23 mouse cellular contexts compared by ENCODE assay signal in genomic region chr2:32631046-32631445, GRCm38 (mm10). TPM values are rescaled to one million over a fixed set of nuclear protein-coding genes. Genes with fewer than 3 reads are reported as not detected.
DNase-seq lines count a peak whose midpoint lies in the region; ATAC-seq and TF ChIP-seq lines count a peak whose summit lies in the region.
"Had no signal": no experiment of that assay in that cellular context is flagged by ENCODE, and none has a peak within 500 bp of the region (broad histone marks: within the 10 kb centered on the region; RNA-seq: fewer than 3 reads in every experiment).

No protein-coding gene starts in this region.

- TF ChIP-seq CTCF in gastrocnemius, adult 2 months (IDR thresholded peaks at IDR 0.05): no peak

- H3K4me1 ChIP-seq in midbrain, embryonic 10.5 days: peaks cover 72% of the 10 kb centered on the region
- peaks cover 36% of the 10 kb centered on the region for H3K4me1 ChIP-seq in midbrain, embryonic 16.5 days (ENCODE audit: control insufficient read depth, insufficient read depth, low read length)
- peaks cover 46% of the 10 kb centered on the region for H3K4me1 ChIP-seq in embryonic facial prominence, embryonic 13.5 days

- H3ac ChIP-seq in myocyte (ENCODE audit: control insufficient read depth, insufficient read length): no peak overlapping the region

- H3K79me2 ChIP-seq in myocyte (ENCODE audit: control insufficient read depth, insufficient read depth): peaks cover 9% of the 10 kb centered on the region

- H3K27ac ChIP-seq in gastrocnemius, adult 2 months: peak overlapping the region; percentile 97
- peak overlapping the region; percentile 58 for H3K27ac ChIP-seq in midbrain, embryonic 10.5 days (replicated peaks)
- no peak overlapping the region for H3K27ac ChIP-seq in midbrain, embryonic 16.5 days (ENCODE audit: low read length)
- H3K27ac ChIP-seq in embryonic facial prominence, embryonic 13.5 days: no peak overlapping the region
- H3K27ac ChIP-seq: heart, adult 2 months; intestine, embryonic 15.5 days; layer of hippocampus, adult 2 months; limb, embryonic 13.5 days; liver, embryonic 12.5 days; neural tube, embryonic 13.5 days; stomach, embryonic 15.5 days had no signal

- intact Hi-C loops in gastrocnemius, adult 2 months (cut with DNase I): loop anchor here (1.0 to 5.0 kb wide), 2 partner anchors 41 to 58 kb away; no protein-coding TSS in a partner anchor

- peak; percentile 30 for DNase-seq in gastrocnemius, adult 2 months
- DNase-seq in gastrocnemius, adult 8-10 months (ENCODE audit: low spot score in 2 of 2): no peak
- no peak for DNase-seq in midbrain, embryonic 10.5 days (ENCODE audit: low spot score)
- DNase-seq in right cerebral cortex, postnatal 14 days: no peak
- no peak for DNase-seq in layer of hippocampus, postnatal 10 days (ENCODE audit: low spot score in 2 of 2)

- no peaks in the 10 kb centered on the region for H3K9me3 ChIP-seq in midbrain, embryonic 10.5 days (replicated peaks)
- no peaks in the 10 kb centered on the region for H3K9me3 ChIP-seq in midbrain, embryonic 16.5 days (replicated peaks; ENCODE audit: control insufficient read depth, low read length, poor library complexity, severe bottlenecking)
- H3K9me3 ChIP-seq in embryonic facial prominence, embryonic 13.5 days: no peaks in the 10 kb centered on the region
- H3K9me3 ChIP-seq: intestine, embryonic 15.5 days; limb, embryonic 13.5 days; liver, embryonic 12.5 days; neural tube, embryonic 13.5 days; stomach, embryonic 15.5 days had no signal

- H3K4me2 ChIP-seq in midbrain, embryonic 16.5 days (ENCODE audit: low read length): no peak overlapping the region
- no peak overlapping the region for H3K4me2 ChIP-seq in embryonic facial prominence, embryonic 13.5 days
- H3K4me2 ChIP-seq in myocyte (ENCODE audit: low read depth): peak overlapping the region; percentile 88
- H3K4me2 ChIP-seq: intestine, embryonic 15.5 days; limb, embryonic 13.5 days; liver, embryonic 12.5 days; neural tube, embryonic 13.5 days; stomach, embryonic 15.5 days had no signal

- 92% methylated on average over 10 of the region's 10 CpGs for WGBS in midbrain, embryonic 10.5 days
- 85% methylated on average over 10 of the region's 10 CpGs for WGBS in midbrain, embryonic 16.5 days
- WGBS in embryonic facial prominence, embryonic 13.5 days: 86% methylated on average over 10 of the region's 10 CpGs

- H3K27me3 ChIP-seq in midbrain, embryonic 10.5 days (ENCODE audit: low read depth, poor library complexity, severe bottlenecking): no peaks in the 10 kb centered on the region
- no peaks in the 10 kb centered on the region for H3K27me3 ChIP-seq in midbrain, embryonic 16.5 days (ENCODE audit: control insufficient read depth, insufficient read depth, low read depth, low read length)
- H3K27me3 ChIP-seq in embryonic facial prominence, embryonic 13.5 days: no peaks in the 10 kb centered on the region
- no peaks in the 10 kb centered on the region for H3K27me3 ChIP-seq in myocyte (ENCODE audit: control insufficient read depth, insufficient read depth, insufficient read length)
- H3K27me3 ChIP-seq: CH12.LX; intestine, embryonic 15.5 days; limb, embryonic 13.5 days; liver, embryonic 12.5 days; neural tube, embryonic 13.5 days; stomach, embryonic 15.5 days had no signal

- peak overlapping the region; percentile 86 for H3K4me3 ChIP-seq in gastrocnemius, adult 2 months
- H3K4me3 ChIP-seq in midbrain, embryonic 10.5 days: no peak overlapping the region
- no peak overlapping the region for H3K4me3 ChIP-seq in midbrain, embryonic 16.5 days (ENCODE audit: low read depth, low read length)
- no peak overlapping the region for H3K4me3 ChIP-seq in embryonic facial prominence, embryonic 13.5 days
- peak overlapping the region; percentile 28 for H3K4me3 ChIP-seq in myocyte
- H3K4me3 ChIP-seq: heart, adult 2 months; intestine, embryonic 15.5 days; layer of hippocampus, adult 2 months; limb, embryonic 13.5 days; liver, embryonic 12.5 days; neural tube, embryonic 13.5 days; stomach, embryonic 15.5 days had no signal

- ATAC-seq in midbrain, embryonic 16.5 days: no peak
- ATAC-seq in embryonic facial prominence, embryonic 13.5 days (ENCODE audit: insufficient number of reproducible peaks, insufficient read depth, low FRiP score, low TSS enrichment, low read depth): no peak

- H3K9ac ChIP-seq in midbrain, embryonic 16.5 days (ENCODE audit: low read depth, low read length): no peak overlapping the region
- 0 out of 2 replicates have a peak overlapping the region, but pooled peaks have one; percentile 6 for H3K9ac ChIP-seq in embryonic facial prominence, embryonic 13.5 days
- H3K9ac ChIP-seq: intestine, embryonic 15.5 days; limb, embryonic 13.5 days; liver, embryonic 12.5 days; stomach, embryonic 15.5 days had no signal

- H3K36me3 ChIP-seq in midbrain, embryonic 10.5 days: peaks cover 4% of the 10 kb centered on the region; the same call in 1 of the 2 replicates
- H3K36me3 ChIP-seq in midbrain, embryonic 16.5 days (ENCODE audit: control insufficient read depth, insufficient read depth, low read length): 0 out of 2 replicates have a peak, but pooled peaks cover 2% of the 10 kb centered on the region
- H3K36me3 ChIP-seq in embryonic facial prominence, embryonic 13.5 days: no peaks in the 10 kb centered on the region
- H3K36me3 ChIP-seq in myocyte (ENCODE audit: control insufficient read depth, insufficient read depth): no peaks in the 10 kb centered on the region
- H3K36me3 ChIP-seq: intestine, embryonic 15.5 days; limb, embryonic 13.5 days; liver, embryonic 12.5 days; stomach, embryonic 15.5 days had no signal

- no peak for TF ChIP-seq POLR2A in myocyte (IDR thresholded peaks at IDR 0.05; ENCODE audit: insufficient read length, low read depth)

TF ChIP-seq in myocyte, 11 proteins besides CTCF, POLR2A, EP300 and RAD21:
- TF ChIP-seq USF1 (IDR thresholded peaks at IDR 0.05; ENCODE audit: low read depth): no peak
- TF ChIP-seq CEBPB (IDR thresholded peaks at IDR 0.05; ENCODE audit: insufficient read depth, poor library complexity, severe bottlenecking): no peak
- TF ChIP-seq MYOD1 (IDR thresholded peaks at IDR 0.05; ENCODE audit: control insufficient read depth in 1 of 3, insufficient read length in 2 of 3, low read depth in 2 of 3): no peak
- TF ChIP-seq SRF (IDR thresholded peaks at IDR 0.05; ENCODE audit: control insufficient read depth, insufficient read length, low read depth): no peak
- TF ChIP-seq TCF3 (IDR thresholded peaks at IDR 0.05; ENCODE audit: insufficient read length, low read depth): no peak
- no peak for TF ChIP-seq MAX (IDR thresholded peaks at IDR 0.05; ENCODE audit: low read depth)
- TF ChIP-seq MYOG (IDR thresholded peaks at IDR 0.05; ENCODE audit: control insufficient read depth in 1 of 3, insufficient read depth in 1 of 3, insufficient read length in 2 of 3, low read depth in 2 of 3): peak in 1 of 3 experiments; percentile 11
TF ChIP-seq in myocyte: peak in this region for 1.

RNA-seq across cellular contexts. Expression of gene Ak1, which starts 9.5 kb away (rescaled TPM):
- total RNA-seq in gastrocnemius, adult 2 months (2021): 1,000 to 10,000 TPM; 1,555 to 1,869 TPM
- total RNA-seq in gastrocnemius, adult 8-10 months (2022): 1,000 to 10,000 TPM; 1,455 to 1,877 (median 1,746) TPM
- 26.4 and 30.3 TPM in 2 replicates for polyA plus RNA-seq in midbrain, embryonic 10.5 days (2016; fragmentation: Nextera tagmentation; extraction: Ambion mirVana)
- polyA plus RNA-seq in midbrain, embryonic 16.5 days (2015; fragmentation: Nextera tagmentation; extraction: Ambion mirVana): 107 and 108 TPM in 2 replicates
- 20.7 and 27.3 TPM in 2 replicates for polyA plus RNA-seq in embryonic facial prominence, embryonic 13.5 days (2015; fragmentation: Nextera tagmentation; extraction: Ambion mirVana)
- 265 TPM for polyA plus RNA-seq in myocyte (2012; fragmentation: generic; extraction: Trizol)
- total RNA-seq in layer of hippocampus, postnatal 10 days (2021): 100 to 1,000 TPM; 109 TPM

RNA-seq across cellular contexts. Expression of gene Eng, which starts 15.3 kb away (rescaled TPM):
- total RNA-seq in gastrocnemius, adult 2 months (2021): 10 to 100 TPM; 26.5 to 38.8 TPM
- 10 to 100 TPM; 17.4 to 26.6 (median 20.5) TPM for total RNA-seq in gastrocnemius, adult 8-10 months (2022)
- 25.6 and 29.2 TPM in 2 replicates for polyA plus RNA-seq in midbrain, embryonic 10.5 days (2016; fragmentation: Nextera tagmentation; extraction: Ambion mirVana)
- polyA plus RNA-seq in midbrain, embryonic 16.5 days (2015; fragmentation: Nextera tagmentation; extraction: Ambion mirVana): 27.2 and 30.3 TPM in 2 replicates
- 49.1 and 50.2 TPM in 2 replicates for polyA plus RNA-seq in embryonic facial prominence, embryonic 13.5 days (2015; fragmentation: Nextera tagmentation; extraction: Ambion mirVana)
- polyA plus RNA-seq in myocyte (2012; fragmentation: generic; extraction: Trizol): 1.6 TPM
- total RNA-seq in layer of hippocampus, postnatal 10 days (2021): 10 to 100 TPM; 25.9 to 28.2 TPM

RNA-seq across cellular contexts. Expression of gene St6galnac6, which starts 31.5 kb away (rescaled TPM):
- total RNA-seq in gastrocnemius, adult 2 months (2021): 10 to 100 TPM; 46.8 to 56.5 TPM
- 10 to 100 TPM; 48.6 to 61.3 (median 54.9) TPM for total RNA-seq in gastrocnemius, adult 8-10 months (2022)
- 10.8 and 11.9 TPM in 2 replicates for polyA plus RNA-seq in midbrain, embryonic 10.5 days (2016; fragmentation: Nextera tagmentation; extraction: Ambion mirVana)
- polyA plus RNA-seq in midbrain, embryonic 16.5 days (2015; fragmentation: Nextera tagmentation; extraction: Ambion mirVana): 26.5 and 36.4 TPM in 2 replicates
- 29.9 and 35.1 TPM in 2 replicates for polyA plus RNA-seq in embryonic facial prominence, embryonic 13.5 days (2015; fragmentation: Nextera tagmentation; extraction: Ambion mirVana)
- 48.7 TPM for polyA plus RNA-seq in myocyte (2012; fragmentation: generic; extraction: Trizol)
- 100 to 1,000 TPM in 1 of 2 experiments, 10 to 100 TPM in 1; 99.1 to 104 TPM for total RNA-seq in layer of hippocampus, postnatal 10 days (2021)

RNA-seq across cellular contexts. Expression of gene St6galnac4, which starts 44.2 kb away (rescaled TPM):
- total RNA-seq in gastrocnemius, adult 2 months (2021): 10 to 100 TPM in 1 of 2 experiments, 1 to 10 TPM in 1; 8.7 to 21.6 TPM
- 10 to 100 TPM; 11.4 to 15.5 (median 13.8) TPM for total RNA-seq in gastrocnemius, adult 8-10 months (2022)
- 15.9 and 17.1 TPM in 2 replicates for polyA plus RNA-seq in midbrain, embryonic 10.5 days (2016; fragmentation: Nextera tagmentation; extraction: Ambion mirVana)
- 33.4 and 39.0 TPM in 2 replicates for polyA plus RNA-seq in midbrain, embryonic 16.5 days (2015; fragmentation: Nextera tagmentation; extraction: Ambion mirVana)
- polyA plus RNA-seq in embryonic facial prominence, embryonic 13.5 days (2015; fragmentation: Nextera tagmentation; extraction: Ambion mirVana): 33.1 and 34.7 TPM in 2 replicates
- 75.4 TPM for polyA plus RNA-seq in myocyte (2012; fragmentation: generic; extraction: Trizol)
- total RNA-seq in layer of hippocampus, postnatal 10 days (2021): 10 to 100 TPM; 41.9 to 47.1 TPM

RNA-seq across cellular contexts. Expression of gene 9430097D07Rik, which starts 55.6 kb away (rescaled TPM):
- total RNA-seq in gastrocnemius, adult 2 months (2021): not detected
- not detected for total RNA-seq in gastrocnemius, adult 8-10 months (2022)
- 0.17 and 0.22 TPM in 2 replicates for polyA plus RNA-seq in midbrain, embryonic 10.5 days (2016; fragmentation: Nextera tagmentation; extraction: Ambion mirVana)
- polyA plus RNA-seq in midbrain, embryonic 16.5 days (2015; fragmentation: Nextera tagmentation; extraction: Ambion mirVana): 0.52 and 1.1 TPM in 2 replicates
- polyA plus RNA-seq in embryonic facial prominence, embryonic 13.5 days (2015; fragmentation: Nextera tagmentation; extraction: Ambion mirVana): 0.18 TPM in 1 of 2 replicates, not detected in the other
- 0.04 TPM for polyA plus RNA-seq in myocyte (2012; fragmentation: generic; extraction: Trizol)
- under 1 TPM; 0.45 to 0.64 TPM for total RNA-seq in layer of hippocampus, postnatal 10 days (2021)
- total RNA-seq: adrenal gland, postnatal 10 days; CH12.LX; common myeloid progenitor, adult 5-6 weeks; gastrocnemius, postnatal 14 days; heart, adult 2 months; hematopoietic stem cell, adult 5-6 weeks; megakaryocyte progenitor cell, adult 5-6 weeks had no signal
- polyA plus RNA-seq: heart, adult 2 months; heart, embryonic 16.5 days; intestine, embryonic 15.5 days; liver, embryonic 12.5 days; thymus, adult 2 months had no signal

Comparison
In these comparisons a context has a peak if more than half of its experiments do, and no peak if none do; other contexts are left out.
1. H3K27ac ChIP-seq: peak in gastrocnemius, adult 2 months (single experiment) and midbrain, embryonic 10.5 days (single experiment); none in midbrain, embryonic 16.5 days (single experiment) and embryonic facial prominence, embryonic 13.5 days (single experiment).
2. H3K4me3 ChIP-seq: peak in gastrocnemius, adult 2 months (single experiment) and myocyte (single experiment); none in midbrain, embryonic 10.5 days (single experiment), midbrain, embryonic 16.5 days (single experiment) and embryonic facial prominence, embryonic 13.5 days (single experiment).
3. RNA of gene Eng, which starts 15.3 kb away (polyA plus RNA-seq): 49.1 to 50.2 TPM in embryonic facial prominence, embryonic 13.5 days, 27.2 to 30.3 TPM in midbrain, embryonic 16.5 days and 25.6 to 29.2 TPM in midbrain, embryonic 10.5 days; 1.6 TPM in myocyte (single experiment); every median in the first group is over 10 times any median in the second.